Mouse (Mus musculus): Measurements from ENCODE around the gene Cd79a. TPM values are rescaled to one million over a fixed set of nuclear protein-coding genes. Genes with fewer than 3 reads are reported as not detected.

Cd79a gene
- 1 to 10 TPM; 3.5 to 5.8 TPM for total RNA-seq (2023)

GRCm38 (mm10) chr7:24897224-24897623 lies at the start of gene Cd79a:
Gene Cd79a (plus strand): TSS chr7:24897381.

GRCm38 (mm10) chr7:24861913-24862312 lies 35.3 kb upstream of the Cd79a start, which contains the start of gene Gm9844:
Gene Gm9844 (plus strand): TSS chr7:24862213.

GRCm38 (mm10) chr7:24869532-24870165 lies 27.5 kb upstream of the Cd79a start, which contains the start of the genes Lypd4 and Dmrtc2:
Gene Lypd4 (minus strand): TSS chr7:24869941.
Gene Dmrtc2 (plus strand): TSS chr7:24870057.

GRCm38 (mm10) chr7:24883896-24884692 lies 13.1 kb upstream of the Cd79a start, which contains the start of gene Rps19:
Gene Rps19 (plus strand): TSS chr7:24884371.

GRCm38 (mm10) chr7:24902630-24903443 lies 5.7 kb downstream of the Cd79a start, which contains the start of gene Arhgef1:
Gene Arhgef1 (plus strand): TSS chr7:24902912.

GRCm38 (mm10) chr7:24944257-24944950 lies 47.2 kb downstream of the Cd79a start, which contains the start of gene Gm4881:
Gene Gm4881 (minus strand): TSS chr7:24944494.

Other genes with a start within 250 kb of the Cd79a start
- not detected for gene Tex101, start 220.7 kb upstream of the Cd79a start, total RNA-seq (2023)
- gene BC049730, start 188.1 kb upstream of the Cd79a start, total RNA-seq (2023), result not detected
- gene Gm4763, start 170.5 kb upstream of the Cd79a start, total RNA-seq (2023), result not detected
- gene Cd177, start 137.1 kb upstream of the Cd79a start, total RNA-seq (2023), result under 1 TPM; 0.33 to 0.38 TPM
- gene Ceacam10, start 120.2 kb upstream of the Cd79a start, total RNA-seq (2023), result not detected
- gene Gm9844, start 35.2 kb upstream of the Cd79a start, total RNA-seq (2023), result 1 to 10 TPM in 1 of 2 experiments, not detected in 1; 2.2 TPM
- gene Lypd4, start 27.4 kb upstream of the Cd79a start, total RNA-seq (2023), result not detected
- not detected for gene Dmrtc2, start 27.3 kb upstream of the Cd79a start, total RNA-seq (2023)
- gene Rps19, start 13.0 kb upstream of the Cd79a start, total RNA-seq (2023), result 1,000 to 10,000 TPM; 3,039 to 3,325 TPM
- gene Arhgef1, start 5.5 kb downstream of the Cd79a start, total RNA-seq (2023), result 1,000 to 10,000 TPM; 1,621 to 1,684 TPM
- gene Gm4881, start 47.1 kb downstream of the Cd79a start, total RNA-seq (2023), result not detected
- 100 to 1,000 TPM; 301 to 308 TPM for gene Rabac1, start 75.4 kb downstream of the Cd79a start, total RNA-seq (2023)
- gene Atp1a3, start 108.6 kb downstream of the Cd79a start, total RNA-seq (2023), result 10 to 100 TPM in 1 of 2 experiments, 1 to 10 TPM in 1; 8.9 to 10.2 TPM
- 1 to 10 TPM; 6.6 to 8.5 TPM for gene Grik5, start 175.0 kb downstream of the Cd79a start, total RNA-seq (2023)
- gene Zfp574, start 175.2 kb downstream of the Cd79a start, total RNA-seq (2023), result 10 to 100 TPM; 23.1 to 24.2 TPM

Data from T-cell, adult 66 days (primary cell).